Mouse (Mus musculus): ENCODE measurements around the gene Pde4b. TPM values are rescaled to one million over a fixed set of nuclear protein-coding genes. Genes with fewer than 3 reads are reported as not detected.

The Pde4b gene
- polyA plus RNA-seq, 1 experiment from 2014 or later: 7.0 TPM

DNA sequence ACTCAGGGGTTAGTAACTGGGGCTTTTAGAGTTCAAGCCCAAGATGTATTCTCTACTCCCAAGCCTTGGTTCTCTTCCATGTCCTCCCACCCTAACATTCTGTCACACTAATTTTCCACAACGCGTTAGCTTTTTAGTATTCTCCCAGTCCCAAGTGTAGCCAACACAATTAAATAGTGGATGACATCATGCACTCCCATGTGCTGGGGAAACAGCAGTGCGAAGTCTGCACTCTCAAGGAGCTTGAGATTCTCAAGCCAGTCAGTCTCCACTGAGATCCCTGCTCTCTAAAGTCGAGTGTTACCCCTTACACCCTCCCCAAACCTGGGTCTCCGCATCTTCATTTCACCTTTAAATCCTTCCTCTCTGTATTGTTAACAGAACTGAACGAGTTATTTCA is 434.1 kb downstream of the Pde4b start:
- ATAC-seq (ENCODE audit: low FRiP score): no peak
- H3K27ac ChIP-seq (ENCODE audit: low read depth, low read length): no peak overlapping the region
- no peaks in the 10 kb centered on the region for H3K4me1 ChIP-seq (replicated peaks; ENCODE audit: control insufficient read depth, insufficient read depth, low read length)
- H3K4me2 ChIP-seq (replicated peaks; ENCODE audit: low read depth, low read length): no peak overlapping the region
- DNase-seq (ENCODE audit: low spot score): no peak
- no peak overlapping the region for H3K9ac ChIP-seq (ENCODE audit: low read depth, low read length)
- WGBS: 75% methylated on average over 6 of the region's 6 CpGs
- H3K36me3 ChIP-seq (ENCODE audit: control insufficient read depth, insufficient read depth, low read length): no peaks in the 10 kb centered on the region
- no peaks in the 10 kb centered on the region for H3K9me3 ChIP-seq (ENCODE audit: control insufficient read depth, low read length)
- no peaks in the 10 kb centered on the region for H3K27me3 ChIP-seq (ENCODE audit: control insufficient read depth, insufficient read depth, low read length)
- no peak overlapping the region for H3K4me3 ChIP-seq (ENCODE audit: low read depth, low read length)

- H3K4me3 ChIP-seq (ENCODE audit: low read depth, low read length): no peak overlapping the region
- H3K4me2 ChIP-seq (replicated peaks; ENCODE audit: low read depth, low read length): no peak overlapping the region
- H3K4me1 ChIP-seq (replicated peaks; ENCODE audit: control insufficient read depth, insufficient read depth, low read length): no peaks in the 10 kb centered on the region
- ATAC-seq (ENCODE audit: low FRiP score): no peak
- no peaks in the 10 kb centered on the region for H3K27me3 ChIP-seq (ENCODE audit: control insufficient read depth, insufficient read depth, low read length)
- no peak overlapping the region for H3K27ac ChIP-seq (ENCODE audit: low read depth, low read length)
- DNase-seq (ENCODE audit: low spot score): no peak
- no peaks in the 10 kb centered on the region for H3K36me3 ChIP-seq (ENCODE audit: control insufficient read depth, insufficient read depth, low read length)
- no peaks in the 10 kb centered on the region for H3K9me3 ChIP-seq (ENCODE audit: control insufficient read depth, low read length)
- 84% methylated on average over 7 of the region's 7 CpGs for WGBS
- no peak overlapping the region for H3K9ac ChIP-seq (ENCODE audit: low read depth, low read length)
Observed at GRCm38 (mm10) chr4:102527361-102527760, 440.0 kb downstream of the Pde4b start.

- H3K4me1 ChIP-seq (replicated peaks; ENCODE audit: control insufficient read depth, insufficient read depth, low read length): no peaks in the 10 kb centered on the region
- 82% methylated on average over 4 of the region's 4 CpGs for WGBS
- H3K4me2 ChIP-seq (replicated peaks; ENCODE audit: low read depth, low read length): no peak overlapping the region
- no peak overlapping the region for H3K9ac ChIP-seq (ENCODE audit: low read depth, low read length)
- no peaks in the 10 kb centered on the region for H3K36me3 ChIP-seq (ENCODE audit: control insufficient read depth, insufficient read depth, low read length)
- H3K27me3 ChIP-seq (ENCODE audit: control insufficient read depth, insufficient read depth, low read length): no peaks in the 10 kb centered on the region
- no peak overlapping the region for H3K4me3 ChIP-seq (ENCODE audit: low read depth, low read length)
- no peak for ATAC-seq (ENCODE audit: low FRiP score)
- H3K27ac ChIP-seq (ENCODE audit: low read depth, low read length): no peak overlapping the region
- no peak for DNase-seq (ENCODE audit: low spot score)
- H3K9me3 ChIP-seq (ENCODE audit: control insufficient read depth, low read length): no peaks in the 10 kb centered on the region
Observed at GRCm38 (mm10) chr4:102530797-102531196, 443.5 kb downstream of the Pde4b start.

DNA sequence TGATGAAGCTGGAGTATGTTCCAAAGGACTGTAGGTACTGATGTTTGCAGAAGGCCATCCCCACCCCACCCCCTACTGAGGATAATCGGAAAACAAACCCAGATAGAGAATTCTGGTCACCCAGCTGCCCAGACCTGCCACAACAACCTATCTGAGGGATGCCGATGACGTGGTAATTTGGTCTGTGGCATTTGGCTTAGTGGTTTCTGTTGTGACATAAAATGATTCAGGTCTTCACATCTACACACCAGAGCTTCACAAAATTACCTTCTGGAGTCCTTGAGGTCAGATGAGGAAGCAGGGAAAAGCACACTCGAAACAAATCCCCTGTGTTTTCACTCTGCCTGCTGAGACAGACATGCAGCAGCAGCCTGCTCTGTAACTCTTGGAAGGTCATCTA is 444.4 kb downstream of the Pde4b start:
- no peak for ATAC-seq (ENCODE audit: low FRiP score)
- 59% methylated on average over 4 of the region's 4 CpGs for WGBS

GRCm38 (mm10) chr4:102533183-102534048 is 446.1 kb downstream of the Pde4b start:
- Histone ChIP-seq H3K4me3 (ENCODE audit: low read depth, low read length) (no peak overlapping the region), H3K36me3 (ENCODE audit: control insufficient read depth, insufficient read depth, low read length) (no peaks in the 10 kb centered on the region), H3K9me3 (ENCODE audit: control insufficient read depth, low read length) (no peaks in the 10 kb centered on the region), H3K4me2 (replicated peaks; ENCODE audit: low read depth, low read length) (no peak overlapping the region), H3K4me1 (replicated peaks; ENCODE audit: control insufficient read depth, insufficient read depth, low read length) (no peaks in the 10 kb centered on the region), H3K9ac (ENCODE audit: low read depth, low read length) (no peak overlapping the region), H3K27ac (ENCODE audit: low read depth, low read length) (no peak overlapping the region), H3K27me3 (ENCODE audit: control insufficient read depth, insufficient read depth, low read length) (no peaks in the 10 kb centered on the region)
- no peak for DNase-seq (ENCODE audit: low spot score)
- ATAC-seq (ENCODE audit: low FRiP score): peak; percentile 43; the same call in 1 of the 2 replicates
- WGBS: 68% methylated on average over 8 of the region's 8 CpGs

More for the DNA sequence above, 444.4 kb downstream of the Pde4b start:
- H3K4me1 ChIP-seq (replicated peaks; ENCODE audit: control insufficient read depth, insufficient read depth, low read length): no peaks in the 10 kb centered on the region
- no peak overlapping the region for H3K27ac ChIP-seq (ENCODE audit: low read depth, low read length)
- no peak overlapping the region for H3K9ac ChIP-seq (ENCODE audit: low read depth, low read length)
- H3K27me3 ChIP-seq (ENCODE audit: control insufficient read depth, insufficient read depth, low read length): no peaks in the 10 kb centered on the region
- DNase-seq (ENCODE audit: low spot score): no peak
- H3K36me3 ChIP-seq (ENCODE audit: control insufficient read depth, insufficient read depth, low read length): no peaks in the 10 kb centered on the region
- no peak overlapping the region for H3K4me2 ChIP-seq (replicated peaks; ENCODE audit: low read depth, low read length)
- no peak overlapping the region for H3K4me3 ChIP-seq (ENCODE audit: low read depth, low read length)
- H3K9me3 ChIP-seq (ENCODE audit: control insufficient read depth, low read length): no peaks in the 10 kb centered on the region

- H3K4me3 ChIP-seq (ENCODE audit: low read depth, low read length): no peak overlapping the region
- 56% methylated on average over 5 of the region's 5 CpGs for WGBS
- peak; percentile 22 for DNase-seq (ENCODE audit: low spot score)
Observed at GRCm38 (mm10) chr4:102534049-102534730, 446.8 kb downstream of the Pde4b start.

DNA sequence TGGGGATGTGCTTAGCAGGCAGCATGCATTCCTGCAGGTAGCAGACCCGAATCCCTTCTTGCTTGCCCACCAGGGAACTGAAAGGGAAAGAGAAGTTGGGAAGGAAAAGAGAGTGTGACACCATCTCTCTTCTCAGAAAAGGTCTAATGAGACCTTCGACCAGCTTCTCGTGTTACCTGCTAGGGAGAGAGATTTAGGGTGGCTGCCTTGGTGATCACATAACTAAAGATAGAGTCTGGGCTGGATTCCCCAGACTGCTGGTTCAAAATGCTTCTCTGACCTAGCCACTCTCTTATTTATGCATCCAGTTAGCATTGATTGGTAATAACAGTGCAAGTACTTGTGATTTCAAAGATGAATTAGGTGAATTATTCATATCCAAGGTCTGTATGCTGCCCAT is 448.5 kb downstream of the Pde4b start:
- Histone ChIP-seq H3K36me3 (ENCODE audit: control insufficient read depth, insufficient read depth, low read length) (no peaks in the 10 kb centered on the region), H3K27me3 (ENCODE audit: control insufficient read depth, insufficient read depth, low read length) (no peaks in the 10 kb centered on the region), H3K9ac (ENCODE audit: low read depth, low read length) (no peak overlapping the region), H3K27ac (ENCODE audit: low read depth, low read length) (no peak overlapping the region), H3K4me2 (replicated peaks; ENCODE audit: low read depth, low read length) (no peak overlapping the region), H3K4me1 (replicated peaks; ENCODE audit: control insufficient read depth, insufficient read depth, low read length) (no peaks in the 10 kb centered on the region), H3K9me3 (ENCODE audit: control insufficient read depth, low read length) (no peaks in the 10 kb centered on the region), H3K4me3 (ENCODE audit: low read depth, low read length) (no peak overlapping the region)
- DNase-seq (ENCODE audit: low spot score) (no peak), ATAC-seq (ENCODE audit: low FRiP score) (no peak)
- WGBS: 76% methylated on average over 3 of the region's 3 CpGs

More at GRCm38 (mm10) chr4:102534049-102534730, 446.8 kb downstream of the Pde4b start:
- ATAC-seq (ENCODE audit: low FRiP score): peak; percentile 83
- no peak overlapping the region for H3K27ac ChIP-seq (ENCODE audit: low read depth, low read length)
- H3K9me3 ChIP-seq (ENCODE audit: control insufficient read depth, low read length): no peaks in the 10 kb centered on the region
- H3K9ac ChIP-seq (ENCODE audit: low read depth, low read length): no peak overlapping the region
- H3K27me3 ChIP-seq (ENCODE audit: control insufficient read depth, insufficient read depth, low read length): no peaks in the 10 kb centered on the region
- H3K36me3 ChIP-seq (ENCODE audit: control insufficient read depth, insufficient read depth, low read length): no peaks in the 10 kb centered on the region
- H3K4me1 ChIP-seq (replicated peaks; ENCODE audit: control insufficient read depth, insufficient read depth, low read length): no peaks in the 10 kb centered on the region
- no peak overlapping the region for H3K4me2 ChIP-seq (replicated peaks; ENCODE audit: low read depth, low read length)

DNA sequence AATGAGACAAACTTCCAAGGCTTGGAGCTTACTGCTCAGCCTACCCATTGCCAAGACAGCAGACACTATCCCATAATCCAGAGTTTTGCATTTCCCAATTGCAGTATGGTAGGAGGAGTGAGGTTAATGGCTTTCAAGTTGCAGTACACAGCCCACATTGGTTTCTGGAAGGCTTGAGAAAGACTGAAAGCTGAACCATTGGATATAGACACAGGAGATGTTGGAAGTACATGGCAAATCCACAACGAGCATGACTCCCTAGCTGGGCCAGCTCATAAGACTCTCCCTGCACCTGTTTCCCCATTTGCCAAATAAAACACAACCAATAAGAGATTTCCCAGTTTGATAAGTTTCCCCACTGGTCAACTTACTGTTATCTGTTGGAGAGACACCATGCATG is 450.9 kb downstream of the Pde4b start:
- DNase-seq (ENCODE audit: low spot score): no peak
- no peak overlapping the region for H3K27ac ChIP-seq (ENCODE audit: low read depth, low read length)
- no peaks in the 10 kb centered on the region for H3K4me1 ChIP-seq (replicated peaks; ENCODE audit: control insufficient read depth, insufficient read depth, low read length)
- ATAC-seq (ENCODE audit: low FRiP score): no peak
- H3K27me3 ChIP-seq (ENCODE audit: control insufficient read depth, insufficient read depth, low read length): no peaks in the 10 kb centered on the region
- no peak overlapping the region for H3K4me3 ChIP-seq (ENCODE audit: low read depth, low read length)
- no peak overlapping the region for H3K9ac ChIP-seq (ENCODE audit: low read depth, low read length)
- no peaks in the 10 kb centered on the region for H3K36me3 ChIP-seq (ENCODE audit: control insufficient read depth, insufficient read depth, low read length)
- no peak overlapping the region for H3K4me2 ChIP-seq (replicated peaks; ENCODE audit: low read depth, low read length)
- 89% methylated on average over 1 of the region's 1 CpGs for WGBS
- no peaks in the 10 kb centered on the region for H3K9me3 ChIP-seq (ENCODE audit: control insufficient read depth, low read length)

DNA sequence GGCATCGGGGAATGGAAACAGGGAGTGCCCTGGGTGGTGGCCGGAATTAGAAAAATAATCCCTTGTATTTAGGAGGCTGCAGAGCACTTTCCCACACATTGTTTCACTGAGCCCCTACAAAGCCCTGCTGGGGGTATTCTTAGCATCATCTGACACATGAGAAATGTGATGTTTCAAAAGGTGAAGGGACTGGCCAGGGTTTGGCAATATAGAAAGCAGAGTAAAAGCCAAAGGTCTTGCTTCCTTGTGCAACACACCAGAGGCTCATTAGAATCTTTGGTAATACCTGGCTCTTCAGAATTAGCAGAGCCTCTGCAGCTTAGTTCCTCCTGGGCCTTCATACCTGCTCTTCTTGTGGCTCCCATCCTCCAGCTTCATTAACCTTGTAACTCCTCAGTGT is 451.4 kb downstream of the Pde4b start:
- no peaks in the 10 kb centered on the region for H3K4me1 ChIP-seq (replicated peaks; ENCODE audit: control insufficient read depth, insufficient read depth, low read length)
- H3K4me3 ChIP-seq (ENCODE audit: low read depth, low read length): no peak overlapping the region
- H3K27me3 ChIP-seq (ENCODE audit: control insufficient read depth, insufficient read depth, low read length): no peaks in the 10 kb centered on the region
- no peaks in the 10 kb centered on the region for H3K9me3 ChIP-seq (ENCODE audit: control insufficient read depth, low read length)
- ATAC-seq (ENCODE audit: low FRiP score) (no peak), DNase-seq (ENCODE audit: low spot score) (no peak)
- 77% methylated on average over 2 of the region's 2 CpGs for WGBS
- H3K4me2 ChIP-seq (replicated peaks; ENCODE audit: low read depth, low read length): no peak overlapping the region
- no peak overlapping the region for H3K9ac ChIP-seq (ENCODE audit: low read depth, low read length)
- H3K36me3 ChIP-seq (ENCODE audit: control insufficient read depth, insufficient read depth, low read length): no peaks in the 10 kb centered on the region
- H3K27ac ChIP-seq (ENCODE audit: low read depth, low read length): no peak overlapping the region

All from hindbrain, embryonic 11.5 days (tissue).